8 mouse cellular contexts compared by ENCODE assay signal in genomic region chr17:8525225-8525721, GRCm38 (mm10). TPM values are rescaled to one million over a fixed set of nuclear protein-coding genes. Genes with fewer than 3 reads are reported as not detected.
DNase-seq lines count a peak whose midpoint lies in the region; ATAC-seq and TF ChIP-seq lines count a peak whose summit lies in the region.

Gene Pde10a, plus strand, starts transcription at chr17:8525372.

- peak in 1 of 2 experiments; percentile 58 for DNase-seq in frontal cortex, adult 2 months (ENCODE audit: extremely low spot score in 1 of 2, low spot score in 1 of 2)
- DNase-seq in frontal cortex, postnatal 25 days (ENCODE audit: low spot score in 2 of 2): no peak
- DNase-seq in adrenal gland, adult 18-20 months (ENCODE audit: low spot score in 2 of 2): peak in 1 of 2 experiments; percentile 52
- no peak for DNase-seq in embryonic facial prominence, embryonic 11.5 days (ENCODE audit: low spot score)
- peak; percentile 13 for DNase-seq in heart, postnatal 0 days (ENCODE audit: low spot score)
- DNase-seq in left cerebral cortex, adult 8-10 months (ENCODE audit: low spot score in 2 of 2): peak; percentile 35 to 50

- ATAC-seq in embryonic facial prominence, embryonic 11.5 days (replicated peaks; ENCODE audit: insufficient number of reproducible peaks, low FRiP score, low TSS enrichment, low read depth): peak; percentile 30
- no peak for ATAC-seq in heart, postnatal 0 days (ENCODE audit: insufficient read depth, low read depth)
- ATAC-seq in midbrain, embryonic 15.5 days (replicated peaks): peak; percentile 53; the same call in 1 of the 2 replicates
- no peak for ATAC-seq in megakaryocyte progenitor cell, adult 5-6 weeks (replicated peaks; ENCODE audit: poor library complexity)

- peak within 1 kb of the TSS; percentile 90 for H3K4me2 ChIP-seq in embryonic facial prominence, embryonic 11.5 days (ENCODE audit: low read depth, low read length)
- peak within 1 kb of the TSS; percentile 93 for H3K4me2 ChIP-seq in heart, postnatal 0 days (ENCODE audit: low read depth, low read length)
- H3K4me2 ChIP-seq in midbrain, embryonic 15.5 days: peak within 1 kb of the TSS; percentile 90

- WGBS in embryonic facial prominence, embryonic 11.5 days: 4% methylated on average over 22 of the region's 22 CpGs
- 2% methylated on average over 22 of the region's 22 CpGs for WGBS in heart, postnatal 0 days
- WGBS in midbrain, embryonic 15.5 days: under 1% methylated on average over 22 of the region's 22 CpGs

- no peaks in the 10 kb centered on the region for H3K9me3 ChIP-seq in embryonic facial prominence, embryonic 11.5 days (replicated peaks; ENCODE audit: control insufficient read depth, low read length)
- H3K9me3 ChIP-seq in heart, postnatal 0 days (replicated peaks; ENCODE audit: control insufficient read depth, low read length): no peaks in the 10 kb centered on the region
- H3K9me3 ChIP-seq in midbrain, embryonic 15.5 days: no peaks in the 10 kb centered on the region

- TF ChIP-seq CTCF in heart, postnatal 0 days (IDR thresholded peaks at IDR 0.05; ENCODE audit: low read depth): no peak

- peak within 1 kb of the TSS; percentile 45 for H3K4me3 ChIP-seq in embryonic facial prominence, embryonic 11.5 days (ENCODE audit: low read depth, low read length)
- H3K4me3 ChIP-seq in heart, postnatal 0 days (ENCODE audit: low read depth, low read length): peak within 1 kb of the TSS; percentile 59
- H3K4me3 ChIP-seq in midbrain, embryonic 15.5 days: peak within 1 kb of the TSS; percentile 52

- no peak within 1 kb of the TSS for H3K27ac ChIP-seq in embryonic facial prominence, embryonic 11.5 days (replicated peaks; ENCODE audit: low read depth, low read length)
- peak within 1 kb of the TSS; percentile 32; the same call in 1 of the 2 replicates for H3K27ac ChIP-seq in heart, postnatal 0 days (ENCODE audit: low read depth)
- H3K27ac ChIP-seq in midbrain, embryonic 15.5 days: peak within 1 kb of the TSS; percentile 63

- H3K36me3 ChIP-seq in embryonic facial prominence, embryonic 11.5 days (replicated peaks; ENCODE audit: control insufficient read depth, insufficient read depth, low read depth, low read length): no peaks in the 10 kb centered on the region
- H3K36me3 ChIP-seq in heart, postnatal 0 days (replicated peaks; ENCODE audit: control insufficient read depth, insufficient read depth, low read length): no peaks in the 10 kb centered on the region
- no peaks in the 10 kb centered on the region for H3K36me3 ChIP-seq in midbrain, embryonic 15.5 days (replicated peaks)

- H3K27me3 ChIP-seq in embryonic facial prominence, embryonic 11.5 days (ENCODE audit: control insufficient read depth, insufficient read depth, low read length): peaks cover 30% of the 10 kb centered on the region
- peaks cover 21% of the 10 kb centered on the region for H3K27me3 ChIP-seq in heart, postnatal 0 days (ENCODE audit: control insufficient read depth, insufficient read depth, low read length)
- peaks cover 10% of the 10 kb centered on the region; the same call in 1 of the 2 replicates for H3K27me3 ChIP-seq in midbrain, embryonic 15.5 days (replicated peaks)

- TF ChIP-seq EP300 in heart, postnatal 0 days (IDR thresholded peaks at IDR 0.05; ENCODE audit: low read depth): no peak

- peaks cover 9% of the 10 kb centered on the region for H3K4me1 ChIP-seq in embryonic facial prominence, embryonic 11.5 days (ENCODE audit: control insufficient read depth, insufficient read depth, low read length)
- peaks cover 16% of the 10 kb centered on the region for H3K4me1 ChIP-seq in heart, postnatal 0 days (ENCODE audit: control insufficient read depth, insufficient read depth)
- peaks cover 32% of the 10 kb centered on the region for H3K4me1 ChIP-seq in midbrain, embryonic 15.5 days

- peak within 1 kb of the TSS; percentile 56 for H3K9ac ChIP-seq in embryonic facial prominence, embryonic 11.5 days (replicated peaks; ENCODE audit: low read length)
- H3K9ac ChIP-seq in heart, postnatal 0 days (replicated peaks; ENCODE audit: low read depth, low read length): peak within 1 kb of the TSS; percentile 27
- peak within 1 kb of the TSS; percentile 64 for H3K9ac ChIP-seq in midbrain, embryonic 15.5 days

RNA-seq across cellular contexts. Expression of gene Pde10a, which starts in this region (rescaled TPM):
- 31.8 and 34.3 TPM in 2 replicates for polyA plus RNA-seq in frontal cortex, adult 2 months (2012; rRNA removed)
- 100 to 1,000 TPM in 1 of 2 experiments, 10 to 100 TPM in 1; 33.0 to 117 TPM for total RNA-seq in adrenal gland, adult 18-20 months (2021)
- 1.9 and 3.0 TPM in 2 replicates for polyA plus RNA-seq in embryonic facial prominence, embryonic 11.5 days (2014; fragmentation: Nextera tagmentation; extraction: Ambion mirVana)
- total RNA-seq in heart, postnatal 0 days (2014; rRNA removed; ENCODE audit: low replicate concordance): 2.2 and 3.0 TPM in 2 replicates
- polyA plus RNA-seq in heart, postnatal 0 days (2015; fragmentation: Nextera tagmentation; extraction: Ambion mirVana): 1.3 and 1.5 TPM in 2 replicates
- total RNA-seq in left cerebral cortex, adult 8-10 months (2022): 100 to 1,000 TPM; 174 to 238 (median 211) TPM
- polyA plus RNA-seq in midbrain, embryonic 15.5 days (2015; fragmentation: Nextera tagmentation; extraction: Ambion mirVana): 14.9 and 17.3 TPM in 2 replicates
- total RNA-seq in megakaryocyte progenitor cell, adult 5-6 weeks (2015): 0.10 TPM in 1 of 2 replicates, not detected in the other
- total RNA-seq in megakaryocyte progenitor cell, adult 5-6 weeks (2017): 0.04 TPM in 1 of 2 replicates, not detected in the other

Comparison
In these comparisons a context has a peak if more than half of its experiments do, and no peak if none do; other contexts are left out.
1. DNase-seq: peak in heart, postnatal 0 days (single experiment) and left cerebral cortex, adult 8-10 months (2 of 2); none in frontal cortex, postnatal 25 days (0 of 2) and embryonic facial prominence, embryonic 11.5 days (single experiment).
2. ATAC-seq: peak in embryonic facial prominence, embryonic 11.5 days (single experiment) and midbrain, embryonic 15.5 days (single experiment); none in heart, postnatal 0 days (single experiment) and megakaryocyte progenitor cell, adult 5-6 weeks (single experiment).
3. Peak in every context shown above with its lines, with median percentiles within 50 percentile points of each other: H3K4me2 ChIP-seq, H3K4me3 ChIP-seq and H3K9ac ChIP-seq.